Mouse (Mus musculus) spleen, embryonic (tissue): Measurements from ENCODE around the gene Adamts14.

Source experiments
- CTCF ChIA-PET: fragments of 350-600 bp; sonication (Branson Sonifier 250); formaldehyde crosslinking; loops from one replicate; lab custom pipeline; 2022; lab: Charles Lee

Adamts14 gene

DNA sequence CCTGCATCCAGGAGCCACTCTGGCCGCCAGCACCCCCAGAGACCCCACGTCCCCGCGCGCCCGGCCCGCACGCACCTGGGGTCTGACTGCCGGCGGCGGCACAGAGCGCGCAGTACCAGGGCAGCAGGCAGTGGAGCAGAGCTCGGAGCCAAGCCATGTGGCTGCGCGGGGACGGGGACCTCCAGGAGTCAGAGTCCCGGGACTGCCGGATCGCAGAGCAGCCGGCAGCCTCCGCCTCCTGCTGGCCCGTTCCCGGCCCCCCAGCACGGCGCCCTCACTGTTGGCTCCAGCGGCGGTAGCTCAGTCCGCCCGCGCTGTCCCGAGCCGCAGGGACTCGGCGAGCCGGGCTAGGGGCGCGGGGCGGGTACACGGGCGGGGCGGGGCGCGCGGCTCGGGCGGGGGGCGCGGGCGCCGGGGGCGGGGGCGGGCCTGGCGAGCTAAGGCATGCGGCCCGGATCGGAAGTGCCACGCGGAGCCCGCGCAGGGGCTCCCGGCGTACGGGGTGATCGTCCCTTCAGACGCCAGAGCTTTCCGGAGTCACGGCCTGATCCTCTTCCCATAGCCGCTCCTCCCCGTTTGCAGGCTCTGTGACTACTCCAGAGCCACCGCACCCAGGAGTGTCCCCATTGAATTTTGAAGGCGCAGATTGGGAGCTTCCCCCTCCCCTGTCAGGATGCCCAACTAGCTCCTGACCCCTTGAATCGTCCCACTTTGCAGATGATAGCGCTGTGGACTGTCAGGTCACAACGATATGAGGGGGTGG is at the start of gene Adamts14:
Gene Adamts14, minus strand, starts transcription at position 358 of the 763 bp plus-strand sequence.
- CTCF ChIA-PET, result interaction anchor here (0.6 kb wide), 1 partner anchor 63 kb away, joined by 3 read pairs; no protein-coding TSS in a partner anchor

DNA sequence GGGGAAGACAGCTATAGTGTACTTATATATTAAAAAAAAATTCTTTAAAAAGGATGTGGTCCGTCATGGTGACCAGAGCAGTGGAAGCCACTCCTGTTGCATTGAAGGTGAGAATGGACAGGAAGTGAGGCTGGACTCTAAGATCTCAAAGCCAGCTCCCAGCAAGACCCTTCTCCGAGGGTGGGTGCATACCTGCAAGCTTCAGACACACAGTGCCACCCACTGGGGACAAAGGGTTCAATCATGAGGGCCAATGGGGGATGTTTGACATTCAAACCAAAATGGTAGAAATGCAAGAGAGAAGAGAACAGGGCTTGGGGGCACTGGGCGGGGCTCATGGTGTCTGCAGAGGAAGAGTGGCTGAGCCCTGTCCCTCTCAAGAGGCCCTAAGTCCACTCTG is 45.3 kb upstream of the Adamts14 start:
- CTCF ChIA-PET, result no interaction called here

DNA sequence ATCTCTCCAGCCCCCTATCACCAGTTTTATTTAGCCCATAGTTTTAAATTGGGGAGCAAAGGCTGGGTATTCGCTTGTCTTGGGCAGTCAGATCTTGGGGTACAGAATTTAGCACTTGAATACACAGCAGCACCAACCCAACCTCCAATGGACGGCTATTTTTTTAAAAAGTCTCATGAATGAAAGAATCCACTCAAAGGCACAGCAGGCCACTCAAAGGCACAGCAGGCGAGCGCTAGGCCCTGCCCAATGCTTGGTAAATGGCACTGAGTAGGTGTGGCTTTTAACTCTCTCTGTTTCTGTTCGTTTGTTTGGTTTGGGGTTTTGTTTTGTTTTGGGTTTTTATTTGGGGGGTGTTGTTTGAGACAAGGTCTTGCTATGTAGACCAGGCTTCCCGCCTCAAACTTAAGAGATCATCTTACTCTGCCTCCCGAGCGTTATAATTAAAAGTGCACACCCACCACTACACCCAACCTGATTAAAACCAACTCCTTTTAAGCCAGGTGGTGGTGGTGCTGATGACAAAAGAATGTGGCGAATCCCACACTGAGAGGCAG is 42.2 kb upstream of the Adamts14 start:
- CTCF ChIA-PET, result no interaction called here

DNA sequence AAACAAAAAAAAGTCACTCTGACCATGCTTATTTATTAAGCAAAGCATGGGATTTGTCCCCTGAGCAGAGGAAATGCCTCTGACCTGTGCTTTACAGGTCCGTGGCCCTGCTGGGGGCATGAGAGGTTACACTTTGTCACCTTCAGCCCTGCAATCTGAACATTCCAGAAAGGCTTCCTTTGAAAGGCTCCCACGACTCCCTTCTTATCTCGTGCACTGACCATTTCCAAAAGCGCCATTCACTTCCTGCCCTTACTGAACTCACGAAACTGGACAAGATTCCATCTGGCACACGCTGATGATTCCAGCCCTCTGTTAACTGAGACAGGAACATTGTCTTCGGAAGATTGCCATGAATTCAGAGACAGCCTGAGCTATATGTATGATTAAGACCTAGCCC is 40.5 kb upstream of the Adamts14 start:
- CTCF ChIA-PET, result no interaction called here

DNA sequence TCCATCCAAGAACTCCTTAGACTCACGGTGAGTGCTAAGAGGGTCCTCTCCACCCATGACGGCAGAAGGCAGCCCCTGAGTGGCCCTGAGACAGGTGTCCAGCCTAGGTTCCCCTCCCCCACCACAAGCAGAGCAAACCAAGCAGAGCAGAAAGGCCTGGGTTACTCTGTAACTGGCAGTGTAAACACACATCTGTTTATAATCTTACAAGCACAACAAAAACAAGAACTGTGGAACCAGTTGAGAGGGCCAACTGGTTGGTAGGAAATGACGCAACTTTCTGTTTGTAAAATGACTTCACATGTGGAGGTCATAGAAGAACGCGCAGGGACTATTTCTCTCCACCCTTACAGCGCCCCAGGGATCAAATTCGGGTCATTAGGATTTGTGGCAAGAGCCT is 39.5 kb upstream of the Adamts14 start:
- CTCF ChIA-PET, result no interaction called here

- CTCF ChIA-PET, result no interaction called here
Observed at GRCm38 (mm10) chr10:61312159-61312558, 38.9 kb upstream of the Adamts14 start.

GRCm38 (mm10) chr10:61308706-61309320 is 35.6 kb upstream of the Adamts14 start:
- CTCF ChIA-PET, result no interaction called here

DNA sequence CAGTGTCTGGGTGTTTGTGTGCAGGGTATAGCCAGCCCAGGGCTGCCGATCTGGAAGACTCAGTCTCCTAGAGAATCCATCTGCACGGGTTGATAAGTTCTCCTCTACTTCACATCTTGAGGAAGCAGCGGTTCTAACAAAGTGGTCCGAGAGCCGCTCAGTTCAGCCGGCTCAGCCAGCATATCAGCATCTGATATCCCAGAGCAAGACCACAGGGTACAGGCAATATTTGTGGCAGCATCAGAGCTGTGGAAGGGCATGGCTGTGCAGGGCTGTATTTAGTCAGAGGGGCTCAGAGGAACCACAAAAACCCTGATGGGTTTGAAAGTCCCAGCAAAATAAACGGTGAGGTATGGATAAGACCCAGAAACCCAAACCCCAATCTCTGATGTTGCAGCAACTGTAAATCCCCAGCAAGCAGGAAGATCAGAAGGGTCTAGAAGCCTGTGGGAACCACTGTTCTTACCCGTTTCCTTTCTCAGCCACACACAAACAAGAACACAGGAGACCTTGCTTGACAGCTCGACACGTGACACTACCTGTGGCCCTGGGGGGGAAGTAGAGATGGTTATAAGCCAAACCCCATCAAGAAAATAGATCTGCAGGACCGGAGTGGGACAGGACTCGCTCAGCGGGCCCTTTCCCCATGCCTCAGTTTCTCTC is 32.8 kb upstream of the Adamts14 start:
- CTCF ChIA-PET, result no interaction called here

GRCm38 (mm10) chr10:61304046-61304445 is 30.8 kb upstream of the Adamts14 start:
- CTCF ChIA-PET, result interaction anchor here (0.7 kb wide), 1 partner anchor 116 kb away, joined by 5 read pairs; no protein-coding TSS in a partner anchor

GRCm38 (mm10) chr10:61300996-61301395 is 27.8 kb upstream of the Adamts14 start:
- CTCF ChIA-PET, result no interaction called here

DNA sequence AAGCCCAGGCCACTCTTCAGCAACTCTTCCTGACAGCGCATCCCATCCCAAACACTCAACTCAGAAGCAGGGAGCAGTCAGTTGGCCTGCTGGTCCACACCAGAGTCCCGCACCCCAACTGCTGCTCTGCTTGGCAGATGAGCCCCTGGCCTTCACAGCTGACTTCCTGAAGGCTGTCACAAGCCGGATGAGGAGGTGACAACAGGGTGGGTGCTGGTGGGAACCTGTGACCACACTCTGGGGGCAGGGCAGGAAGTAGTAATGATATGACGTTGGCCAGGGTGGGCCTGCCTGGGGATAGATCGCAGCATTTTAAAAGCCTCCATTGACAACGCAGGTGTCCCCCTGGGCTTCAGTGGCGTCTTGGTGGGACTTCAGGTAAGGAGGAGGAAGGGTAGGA is 24.2 kb upstream of the Adamts14 start, which contains the start of gene Prf1:
Gene Prf1, plus strand, starts transcription at position 357 of the 400 bp plus-strand sequence.
- CTCF ChIA-PET, result interaction anchor here (0.6 kb wide), 1 partner anchor 908 kb away, joined by 3 read pairs; no protein-coding TSS in a partner anchor

DNA sequence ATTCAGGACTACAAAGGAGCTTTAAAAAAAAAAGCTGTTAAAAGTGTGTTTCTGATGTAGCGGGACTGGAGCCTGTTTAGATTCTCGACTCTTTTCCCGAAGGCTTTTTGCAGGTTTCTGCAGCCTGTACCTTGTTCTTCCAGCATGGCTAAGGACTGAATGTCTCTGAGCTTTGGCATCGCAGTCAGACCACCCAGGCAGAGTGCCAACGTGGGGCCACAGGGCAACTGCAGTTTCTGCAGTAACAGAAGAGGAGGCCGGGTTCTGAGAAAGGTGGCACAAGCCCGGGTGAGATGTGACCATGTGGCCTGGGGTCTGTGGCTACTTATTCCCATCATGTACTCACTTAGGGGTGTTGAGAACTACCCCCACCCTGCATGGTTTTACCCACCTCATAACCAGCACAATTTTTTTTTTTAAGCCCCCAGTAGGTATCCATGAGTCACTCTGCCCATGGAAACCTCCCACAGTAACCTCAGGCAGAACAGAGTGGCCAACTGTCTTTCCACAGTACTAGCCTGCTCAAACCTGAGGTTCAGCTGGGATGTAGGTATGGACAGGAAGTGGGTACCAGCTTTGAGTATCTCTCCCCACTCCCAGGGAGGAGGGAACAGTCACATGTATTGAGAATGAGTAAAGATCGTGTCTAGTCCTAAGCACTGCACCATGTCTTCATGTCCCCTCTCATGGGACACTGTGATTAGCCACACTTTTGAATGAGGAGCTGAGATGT is 23.6 kb upstream of the Adamts14 start:
- CTCF ChIA-PET, result interaction anchor here (0.6 kb wide), 1 partner anchor 909 kb away, joined by 3 read pairs; no protein-coding TSS in a partner anchor

- CTCF ChIA-PET, result no interaction called here
Observed at GRCm38 (mm10) chr10:61294242-61294641, 21.0 kb upstream of the Adamts14 start.

DNA sequence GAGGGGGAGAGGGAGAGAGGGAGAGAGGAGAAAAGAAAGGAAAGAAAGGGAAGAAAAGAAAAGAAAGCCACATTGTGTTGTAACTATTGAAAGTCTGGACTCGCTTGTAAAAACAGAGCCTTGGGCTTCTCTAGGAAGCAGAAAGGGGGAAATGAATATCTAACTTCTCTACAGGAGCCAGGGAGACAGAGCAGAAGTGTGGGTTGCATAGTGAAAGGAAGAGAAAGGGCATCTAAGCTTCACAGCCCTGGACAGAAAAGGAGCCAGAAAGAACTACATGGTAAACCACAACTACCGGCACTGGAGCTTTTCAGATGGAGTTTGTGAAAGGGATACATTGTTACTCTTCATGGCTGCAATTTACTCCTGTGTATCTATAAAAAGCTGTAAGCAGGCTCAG is 17.2 kb upstream of the Adamts14 start:
- CTCF ChIA-PET, result no interaction called here

- CTCF ChIA-PET, result no interaction called here
Observed at GRCm38 (mm10) chr10:61290016-61290415, 16.8 kb upstream of the Adamts14 start.

DNA sequence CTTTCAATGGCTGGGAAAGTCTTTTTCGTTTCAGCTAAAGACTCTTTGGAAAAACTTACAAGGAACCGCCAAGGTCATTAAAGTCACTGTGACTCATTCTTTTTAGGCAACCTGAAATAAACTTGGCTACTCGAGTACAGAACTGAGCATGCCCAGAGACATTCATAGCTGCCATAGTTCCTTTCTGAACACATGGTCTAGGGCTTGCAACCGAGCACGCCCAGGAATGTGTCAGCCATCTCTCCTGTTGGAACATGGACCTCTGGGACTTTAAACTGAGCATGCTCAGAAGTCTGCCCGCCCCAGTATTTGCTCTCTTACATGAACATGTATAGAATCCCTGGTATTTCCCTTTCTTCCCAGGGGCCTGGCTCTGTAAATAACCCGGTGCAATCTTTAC is 13.0 kb upstream of the Adamts14 start:
- CTCF ChIA-PET, result no interaction called here

GRCm38 (mm10) chr10:61285271-61285670 is 12.0 kb upstream of the Adamts14 start:
- CTCF ChIA-PET, result no interaction called here

GRCm38 (mm10) chr10:61284309-61284708 is 11.1 kb upstream of the Adamts14 start:
- CTCF ChIA-PET, result no interaction called here

DNA sequence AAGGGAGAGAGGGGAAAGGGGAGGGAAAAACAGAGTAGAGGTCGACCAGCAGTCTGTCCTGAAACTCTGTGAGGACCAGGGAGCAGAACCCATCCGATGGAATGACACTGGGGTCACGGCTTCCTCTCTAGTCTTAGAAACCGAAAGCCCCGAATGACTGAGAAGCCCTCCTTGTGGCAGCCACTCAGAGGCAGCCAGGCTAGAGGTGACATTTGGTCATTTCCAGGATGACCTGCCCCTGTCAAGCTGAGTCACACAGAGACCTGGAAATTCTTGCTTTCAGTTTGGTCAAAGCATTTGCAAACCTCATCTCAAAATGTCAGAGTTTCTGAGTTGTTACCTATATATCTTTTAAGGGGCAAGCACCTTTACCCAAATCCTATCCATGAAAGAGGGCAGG is 7.9 kb upstream of the Adamts14 start:
- CTCF ChIA-PET, result no interaction called here

GRCm38 (mm10) chr10:61277918-61278674 is 4.9 kb upstream of the Adamts14 start:
- CTCF ChIA-PET, result no interaction called here
